Mouse (Mus musculus) hindbrain, embryonic 11.5 days (tissue): Measurements from ENCODE around the gene Tekt2. TPM values are rescaled to one million over a fixed set of nuclear protein-coding genes. Genes with fewer than 3 reads are reported as not detected.

Source experiments
- ATAC-seq: fragments of 200-750 bp; cut with Nextera tagmentation; 2 replicates; pipeline ENCODE4 v1.8.0; 2017; ENCODE audit warnings: mild to moderate bottlenecking, moderate TSS enrichment, moderate library complexity; ENCODE audit not compliant: low FRiP score
- DNase-seq: peaks from one replicate; pipeline ENCODE4 v3.0.0-alpha.2; 2015; ENCODE audit warnings: low spot score
- H3K27ac ChIP-seq: fragments of 300-500 bp; sonication (generic); 2 replicates; pipeline ENCODE4 v1.5.1; 2014; ENCODE audit warnings: mild to moderate bottlenecking, low read depth, low read length
- H3K27me3 ChIP-seq: fragments of 300-500 bp; sonication (generic); 2 replicates; pipeline ENCODE4 v1.6.1; 2014; ENCODE audit warnings: mild to moderate bottlenecking, low read length, moderate library complexity, mixed read lengths; ENCODE audit not compliant: control insufficient read depth, insufficient read depth
- H3K36me3 ChIP-seq: fragments of 300-500 bp; sonication (generic); 2 replicates; pipeline ENCODE4 v1.6.1; 2014; ENCODE audit warnings: mild to moderate bottlenecking, low read length, moderate library complexity, mixed read lengths; ENCODE audit not compliant: control insufficient read depth, insufficient read depth
- H3K4me1 ChIP-seq: fragments of 300-500 bp; sonication (generic); replicated peaks from 2 replicates; pipeline ENCODE4 v1.6.1; 2014; ENCODE audit warnings: low read length, mixed read lengths; ENCODE audit not compliant: control insufficient read depth, insufficient read depth
- H3K4me2 ChIP-seq: fragments of 300-500 bp; sonication (generic); replicated peaks from 2 replicates; pipeline ENCODE4 v1.6.1; 2014; ENCODE audit warnings: mild to moderate bottlenecking, low read depth, low read length
- H3K4me3 ChIP-seq: fragments of 300-500 bp; sonication (generic); 2 replicates; pipeline ENCODE4 v1.5.1; 2014; ENCODE audit warnings: low read depth, low read length
- H3K9ac ChIP-seq: fragments of 300-500 bp; sonication (generic); 2 replicates; pipeline ENCODE4 v1.6.1; 2014; ENCODE audit warnings: low read depth, low read length
- H3K9me3 ChIP-seq: fragments of 300-500 bp; sonication (generic); 2 replicates; pipeline ENCODE4 v1.6.1; 2016; ENCODE audit warnings: low read length; ENCODE audit not compliant: control insufficient read depth
- WGBS: fragments of 180-500 bp; shearing (Covaris S2); extraction: QIAGEN DNeasy Blood & Tissue Kit; methylation state at CpG from one replicate; pipeline ENCODE4 v1.1.7; 2014; 5-methylcytosine and 5-hydroxymethylcytosine counted together
- polyA plus RNA-seq: library from polyadenylated mRNA; unstranded; fragments of >200 nt; fragmentation: Nextera tagmentation; extraction: Ambion mirVana; gene quantifications from 2 replicates; pipeline ENCODE4 v1.2.1, GENCODE M21; 2014

Gene Tekt2
- 3.0 and 3.8 TPM in 2 replicates for polyA plus RNA-seq

DNA sequence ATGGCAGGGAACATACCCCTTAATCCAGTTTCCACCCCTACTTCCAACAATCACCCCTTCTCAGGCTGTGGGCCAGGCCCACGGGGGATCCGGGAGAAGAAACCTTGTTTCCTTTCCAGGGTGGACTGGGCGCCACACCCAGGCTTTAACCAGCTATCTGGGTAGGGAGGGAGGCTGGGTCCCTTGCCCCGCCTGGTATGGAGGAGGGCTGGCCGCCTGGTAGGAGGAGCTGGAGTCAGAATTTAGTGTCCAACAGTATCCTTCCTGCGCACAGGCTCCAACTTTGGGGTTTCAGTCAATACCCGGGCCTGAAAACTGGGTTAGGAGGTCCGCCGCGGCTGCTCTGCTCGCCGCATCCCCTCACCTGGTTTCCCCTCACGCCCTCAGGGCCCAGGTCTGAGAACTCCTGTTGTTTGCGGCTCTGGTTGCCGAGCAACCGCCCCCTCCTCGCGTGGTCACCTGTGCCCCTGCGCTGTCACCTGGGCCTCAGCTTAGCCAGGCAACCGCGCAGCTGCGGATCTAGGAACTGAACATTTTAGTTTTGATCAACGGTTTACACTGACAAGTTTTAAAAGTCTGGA, at the start of gene Tekt2:
Gene Tekt2, minus strand, starts transcription at position 408 of the 581 bp plus-strand sequence.
- no peak within 1 kb of the TSS for H3K4me3 ChIP-seq

DNA sequence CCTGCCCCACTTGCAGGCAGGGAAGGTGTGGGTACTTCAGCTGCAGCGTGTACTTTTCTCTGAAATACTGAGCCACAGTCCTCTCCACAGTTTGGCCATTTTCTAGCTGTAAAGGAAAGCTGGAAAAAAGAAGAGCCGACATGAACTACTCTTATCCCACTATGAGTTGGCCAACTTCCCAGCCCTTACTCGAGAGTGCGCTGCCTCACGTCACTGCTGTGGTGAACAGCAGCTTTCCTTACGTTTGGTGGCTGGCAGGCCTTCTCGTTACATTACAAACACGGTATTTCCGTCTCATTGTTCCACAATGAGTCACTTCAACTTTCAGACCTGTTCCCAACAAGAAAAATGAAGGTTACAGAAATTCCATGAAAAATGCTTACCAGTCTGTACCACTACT, 46.0 kb upstream of the Tekt2 start:
- H3K36me3 ChIP-seq, result no peaks in the 10 kb centered on the region; the same call in 1 of the 2 replicates
- WGBS, result 93% methylated on average over 9 of the region's 9 CpGs
- H3K9me3 ChIP-seq, result no peaks in the 10 kb centered on the region
- no peaks in the 10 kb centered on the region for H3K4me1 ChIP-seq
- no peak for ATAC-seq
- H3K27me3 ChIP-seq, result no peaks in the 10 kb centered on the region
- H3K4me2 ChIP-seq, result no peak overlapping the region
- H3K4me3 ChIP-seq, result no peak overlapping the region
- H3K9ac ChIP-seq, result no peak overlapping the region
- DNase-seq, result no peak
- no peak overlapping the region for H3K27ac ChIP-seq

More for the DNA sequence above, at the start of gene Tekt2:
- 12% methylated on average over 23 of the region's 23 CpGs for WGBS
- Histone ChIP-seq H3K4me1 (no peaks in the 10 kb centered on the region), H3K36me3 (no peaks in the 10 kb centered on the region), H3K27me3 (peaks cover 8% of the 10 kb centered on the region), H3K4me2 (no peak within 1 kb of the TSS), H3K27ac (no peak within 1 kb of the TSS), H3K9me3 (no peaks in the 10 kb centered on the region), H3K9ac (no peak within 1 kb of the TSS)
- ATAC-seq (no peak), DNase-seq (no peak)

DNA sequence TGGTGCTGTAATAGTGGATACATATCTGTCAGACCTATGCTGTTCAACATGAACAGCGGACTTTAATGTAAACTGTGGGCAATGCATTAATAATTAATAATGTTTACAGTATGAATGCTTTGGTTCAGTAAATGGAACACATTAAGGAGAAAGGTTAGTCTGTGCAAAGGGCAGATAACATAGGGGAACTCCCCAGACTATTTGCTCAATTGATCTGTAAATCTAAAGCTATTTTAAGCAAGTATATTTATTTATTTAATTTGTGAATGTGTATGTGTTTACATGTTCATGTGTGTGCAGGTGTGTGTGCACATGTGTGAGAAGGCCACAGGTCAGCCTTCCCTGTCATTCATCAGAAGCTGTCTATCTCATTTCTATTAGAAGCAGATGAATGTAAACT, 34.6 kb upstream of the Tekt2 start:
- no peak overlapping the region for H3K4me2 ChIP-seq
- WGBS, result 94% methylated on average over 1 of the region's 1 CpGs
- H3K27ac ChIP-seq, result no peak overlapping the region
- DNase-seq (no peak), ATAC-seq (no peak)
- H3K27me3 ChIP-seq, result no peaks in the 10 kb centered on the region
- H3K9ac ChIP-seq, result no peak overlapping the region
- H3K4me3 ChIP-seq, result no peak overlapping the region
- H3K9me3 ChIP-seq, result no peaks in the 10 kb centered on the region
- H3K36me3 ChIP-seq, result peaks cover 5% of the 10 kb centered on the region; the same call in 1 of the 2 replicates
- H3K4me1 ChIP-seq, result no peaks in the 10 kb centered on the region

DNA sequence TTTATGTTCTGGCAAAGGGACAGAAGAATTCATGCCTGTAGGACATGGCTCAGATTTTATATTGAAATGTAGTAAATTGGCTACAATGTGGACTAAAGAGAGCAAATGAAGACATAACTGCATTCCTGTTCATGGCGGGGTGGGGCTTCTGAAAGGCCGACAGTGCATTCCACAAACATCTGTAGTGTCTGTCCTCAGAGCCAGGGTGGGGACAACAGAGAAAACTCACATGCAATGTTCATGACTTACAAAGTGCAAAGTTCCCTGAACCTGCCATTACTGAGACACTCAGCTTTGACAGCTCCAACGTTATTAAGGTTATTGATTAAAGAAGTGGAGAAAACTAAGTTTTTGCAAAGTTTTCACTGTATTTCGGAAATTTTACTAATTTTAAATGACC, 18.0 kb upstream of the Tekt2 start:
- H3K36me3 ChIP-seq, result peaks cover 6% of the 10 kb centered on the region; the same call in 1 of the 2 replicates
- WGBS, result 81% methylated on average over 4 of the region's 4 CpGs
- H3K27me3 ChIP-seq, result no peaks in the 10 kb centered on the region
- no peak overlapping the region for H3K4me2 ChIP-seq
- H3K9me3 ChIP-seq, result no peaks in the 10 kb centered on the region
- no peaks in the 10 kb centered on the region for H3K4me1 ChIP-seq
- H3K27ac ChIP-seq, result no peak overlapping the region
- H3K4me3 ChIP-seq, result no peak overlapping the region
- no peak overlapping the region for H3K9ac ChIP-seq
- ATAC-seq, result no peak
- DNase-seq, result no peak

DNA sequence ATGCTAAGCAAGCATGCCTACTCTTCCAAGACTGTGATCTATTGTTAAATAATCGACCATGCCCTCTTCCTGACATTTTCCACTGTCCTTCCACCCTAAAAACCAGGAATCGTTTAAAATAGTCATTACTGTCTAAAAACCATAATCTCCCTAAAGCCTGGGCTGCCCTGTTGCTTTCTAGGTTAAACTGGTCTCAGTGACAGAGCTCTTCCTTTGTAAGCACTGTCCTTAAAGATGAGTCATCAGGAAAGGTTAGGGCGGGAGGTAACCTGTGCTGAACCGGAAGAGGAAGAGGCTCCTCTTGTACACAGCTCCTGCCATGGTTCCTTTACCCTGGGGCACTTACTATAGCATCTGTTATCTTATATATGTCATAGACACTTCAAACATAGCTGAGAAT, 14.0 kb upstream of the Tekt2 start:
- no peak overlapping the region for H3K4me2 ChIP-seq
- H3K4me1 ChIP-seq, result no peaks in the 10 kb centered on the region
- no peaks in the 10 kb centered on the region for H3K27me3 ChIP-seq
- H3K9ac ChIP-seq, result no peak overlapping the region
- no peak overlapping the region for H3K27ac ChIP-seq
- ATAC-seq (no peak), DNase-seq (no peak)
- no peak overlapping the region for H3K4me3 ChIP-seq
- WGBS, result 57% methylated on average over 4 of the region's 4 CpGs
- H3K36me3 ChIP-seq, result no peaks in the 10 kb centered on the region
- no peaks in the 10 kb centered on the region for H3K9me3 ChIP-seq

DNA sequence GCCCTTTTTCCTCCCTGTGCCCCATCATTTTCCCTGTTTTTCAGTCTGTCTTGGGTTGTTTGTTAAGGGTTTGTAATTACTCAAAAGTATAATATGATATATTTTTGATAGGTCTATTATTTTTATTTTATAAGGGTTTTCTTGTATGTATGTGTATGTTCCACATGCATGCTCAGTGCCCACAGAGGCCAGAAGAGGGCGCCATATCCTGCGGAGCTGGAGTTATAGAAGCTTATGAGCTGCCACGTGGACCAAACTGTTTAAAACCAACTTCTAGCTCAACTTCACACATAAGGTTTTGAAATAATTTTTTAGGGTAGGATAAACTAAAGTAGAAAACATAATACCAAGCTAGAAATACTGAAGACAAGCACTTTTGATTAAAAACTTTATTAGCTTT, 6.9 kb upstream of the Tekt2 start:
- Histone ChIP-seq H3K27ac (no peak overlapping the region), H3K4me3 (no peak overlapping the region), H3K27me3 (no peaks in the 10 kb centered on the region), H3K9ac (no peak overlapping the region), H3K36me3 (no peaks in the 10 kb centered on the region), H3K4me1 (no peaks in the 10 kb centered on the region), H3K4me2 (no peak overlapping the region), H3K9me3 (no peaks in the 10 kb centered on the region)
- DNase-seq (peak; percentile 39), ATAC-seq (no peak)
- 46% methylated on average over 3 of the region's 3 CpGs for WGBS

DNA sequence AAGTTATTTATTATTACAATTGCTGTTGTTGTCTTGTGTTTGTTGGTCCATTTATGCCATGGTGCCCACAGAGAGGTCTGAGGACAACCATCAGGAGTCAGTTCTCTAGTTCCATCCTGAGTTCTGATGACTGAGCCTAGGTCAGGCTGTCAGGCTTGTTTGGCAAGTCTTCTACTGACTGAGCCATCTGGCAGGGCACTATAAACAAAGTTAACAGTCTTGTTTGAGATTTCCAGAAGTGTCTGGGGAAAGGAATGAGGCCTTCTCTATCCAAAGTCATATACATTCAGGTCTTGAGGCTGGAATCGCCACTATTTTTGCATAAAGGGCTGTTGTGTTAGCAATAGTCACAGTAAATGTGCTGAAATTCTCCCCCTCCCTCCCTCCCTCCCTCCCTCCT, 6.3 kb upstream of the Tekt2 start:
- ATAC-seq (no peak), DNase-seq (no peak)
- no peak overlapping the region for H3K4me3 ChIP-seq
- no peaks in the 10 kb centered on the region for H3K27me3 ChIP-seq
- H3K27ac ChIP-seq, result no peak overlapping the region
- H3K9me3 ChIP-seq, result no peaks in the 10 kb centered on the region
- no peaks in the 10 kb centered on the region for H3K36me3 ChIP-seq
- no peak overlapping the region for H3K4me2 ChIP-seq
- no peak overlapping the region for H3K9ac ChIP-seq
- H3K4me1 ChIP-seq, result no peaks in the 10 kb centered on the region
- WGBS, result 70% methylated on average over 1 of the region's 1 CpGs

DNA sequence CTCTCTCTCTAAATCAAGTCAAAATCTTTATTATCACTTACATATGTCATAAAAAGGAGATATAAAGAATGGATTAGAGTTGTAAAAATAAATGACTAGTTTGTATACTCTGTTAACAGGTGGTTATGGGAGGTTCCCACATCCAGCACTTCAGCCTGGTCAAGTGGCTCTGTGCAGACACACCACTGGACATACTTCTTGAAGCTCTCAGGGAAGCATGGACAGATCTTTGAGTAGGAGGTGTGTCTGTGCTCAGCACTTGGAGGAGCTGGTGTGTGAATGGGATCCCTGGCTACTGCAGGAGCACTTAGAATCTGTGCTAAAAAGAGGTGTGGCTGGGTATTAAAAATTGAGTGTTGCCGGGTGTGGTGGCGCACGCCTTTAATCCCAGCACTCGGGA, 4.8 kb upstream of the Tekt2 start:
- H3K4me3 ChIP-seq, result no peak overlapping the region
- H3K36me3 ChIP-seq, result no peaks in the 10 kb centered on the region
- H3K27ac ChIP-seq, result no peak overlapping the region
- DNase-seq (no peak), ATAC-seq (no peak)
- H3K4me2 ChIP-seq, result no peak overlapping the region
- no peaks in the 10 kb centered on the region for H3K9me3 ChIP-seq
- H3K27me3 ChIP-seq, result peaks cover 2% of the 10 kb centered on the region; the same call in 1 of the 2 replicates
- H3K4me1 ChIP-seq, result no peaks in the 10 kb centered on the region
- WGBS, result 96% methylated on average over 4 of the region's 4 CpGs
- no peak overlapping the region for H3K9ac ChIP-seq

DNA sequence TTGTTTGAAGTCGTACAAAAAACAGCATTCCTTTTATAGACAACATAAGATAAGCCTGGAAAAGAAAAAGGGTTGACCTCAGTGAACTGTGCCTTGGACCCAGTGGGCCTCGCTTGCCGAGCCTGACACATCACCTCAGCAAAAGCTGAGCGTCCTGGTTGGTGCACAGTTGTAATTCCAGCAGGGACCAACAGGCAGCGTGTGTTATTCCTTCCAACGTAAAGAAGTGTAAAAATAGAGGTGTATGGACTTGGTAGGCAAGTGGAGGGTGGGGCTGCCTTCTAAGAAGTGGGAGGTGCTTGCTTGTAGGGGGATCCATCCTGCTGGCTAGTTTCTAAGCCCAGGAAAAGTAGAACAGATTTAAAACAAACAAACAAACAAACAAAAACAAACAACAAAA, 548 bp upstream of the Tekt2 start:
- H3K4me2 ChIP-seq, result no peak overlapping the region
- ATAC-seq (no peak), DNase-seq (no peak)
- H3K27me3 ChIP-seq, result peaks cover 8% of the 10 kb centered on the region
- H3K4me3 ChIP-seq, result no peak overlapping the region
- no peaks in the 10 kb centered on the region for H3K4me1 ChIP-seq
- no peaks in the 10 kb centered on the region for H3K9me3 ChIP-seq
- no peaks in the 10 kb centered on the region for H3K36me3 ChIP-seq
- no peak overlapping the region for H3K9ac ChIP-seq
- 23% methylated on average over 6 of the region's 6 CpGs for WGBS
- no peak overlapping the region for H3K27ac ChIP-seq
